Mouse (Mus musculus): ENCODE measurements around the gene Cep89.

Cep89 gene

DNA sequence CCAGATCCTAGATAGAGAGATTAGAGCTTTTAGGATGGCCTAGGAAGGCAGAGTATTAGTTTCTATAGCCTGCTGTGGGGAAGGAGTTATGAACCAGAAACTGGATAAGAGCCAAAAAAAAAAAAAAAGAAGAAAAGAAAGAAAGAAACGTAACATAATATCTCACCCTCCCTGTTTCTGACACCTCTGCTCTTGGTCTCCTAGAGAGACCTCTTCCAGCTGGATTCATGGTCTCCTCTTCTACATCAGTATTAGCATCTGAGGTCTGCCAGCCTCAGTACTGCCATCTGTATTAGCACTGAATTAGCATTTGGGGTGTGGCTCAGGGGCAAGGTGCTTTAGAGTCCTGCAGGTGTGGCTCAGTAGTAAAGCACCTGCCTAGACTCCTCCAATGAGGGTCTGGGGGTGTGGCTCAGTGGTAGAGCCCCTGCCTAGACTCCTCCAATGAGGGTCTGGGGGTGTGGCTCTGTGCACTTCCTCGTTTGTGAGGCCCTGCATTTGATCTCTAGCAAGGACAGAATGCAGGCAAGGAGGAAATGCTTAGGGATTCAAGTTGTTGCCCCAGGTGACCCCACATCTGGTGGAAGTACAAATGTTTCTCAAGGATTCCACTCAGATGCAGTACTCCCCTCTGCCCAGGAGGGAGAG is 14.0 kb upstream of the Cep89 start:
- in situ Hi-C loops (cut with MboI, MseI): no loop called here

DNA sequence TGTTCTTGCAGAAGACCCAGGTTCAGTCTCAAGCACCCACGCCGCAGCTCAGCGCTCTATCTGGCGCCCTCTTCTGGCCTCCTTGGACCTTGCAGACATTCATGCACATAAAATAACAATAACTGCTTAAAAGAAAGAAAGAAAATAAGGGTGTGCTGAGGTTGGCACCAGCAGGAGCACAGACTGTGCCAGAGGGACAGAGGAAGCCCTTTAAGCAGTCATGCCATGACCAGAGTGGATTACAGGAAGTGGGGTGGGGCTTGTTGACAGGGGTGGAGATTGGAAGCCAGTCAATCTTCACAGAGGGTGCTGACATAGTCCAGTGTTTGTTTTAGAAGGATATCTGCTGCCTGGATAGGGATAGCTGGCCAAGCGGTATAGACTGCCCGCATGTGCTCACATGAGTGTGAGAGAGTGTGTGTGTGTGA is 10.3 kb upstream of the Cep89 start:
- in situ Hi-C loops (cut with MboI, MseI): no loop called here

DNA sequence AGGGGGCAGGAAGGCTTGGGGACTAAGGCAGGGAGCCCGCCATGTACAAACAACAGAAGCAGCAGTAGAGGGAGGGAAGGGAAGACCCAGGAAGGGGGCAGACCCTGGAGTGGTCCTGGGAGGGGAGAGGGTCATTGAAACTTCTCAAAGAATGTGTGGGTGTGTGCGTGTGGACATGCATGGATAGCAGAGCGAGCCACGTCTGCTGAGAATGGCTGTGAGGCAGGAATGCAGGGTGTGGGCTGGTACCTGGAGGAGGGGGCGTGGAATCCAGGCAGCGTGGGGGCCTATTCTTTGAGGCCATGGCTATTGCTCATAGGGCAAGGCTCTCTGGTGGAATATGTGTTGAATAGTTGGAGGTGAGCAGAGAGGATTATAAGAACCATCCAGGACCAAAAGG is 8.1 kb upstream of the Cep89 start:
- in situ Hi-C loops (cut with MboI, MseI): no loop called here

DNA sequence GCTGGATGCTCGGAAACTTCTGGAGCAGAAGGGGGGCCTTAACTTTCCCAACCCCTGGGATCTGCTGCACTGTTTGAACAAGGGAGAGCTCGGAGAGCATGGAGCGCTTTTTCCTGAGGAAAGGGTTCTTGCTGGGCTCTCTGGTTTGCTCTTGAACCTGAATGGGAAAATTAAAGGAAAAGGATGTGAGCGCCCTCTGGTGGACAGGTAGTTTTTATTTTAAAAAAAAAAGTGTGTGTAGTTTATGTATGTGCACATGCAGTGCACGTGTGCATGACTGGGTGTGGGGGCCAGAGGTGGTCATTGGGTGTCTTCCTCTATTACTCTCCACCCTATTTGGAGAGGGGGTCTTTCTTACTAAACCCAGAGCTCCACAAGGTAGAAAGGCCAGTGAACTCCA is 3.9 kb upstream of the Cep89 start:
- in situ Hi-C loops (cut with MboI, MseI): loop anchor here in 1 of 2 experiments (5.0 kb wide), 2 partner anchors 76 to 161 kb away; partner anchors contain the start of gene Gpatch1

DNA sequence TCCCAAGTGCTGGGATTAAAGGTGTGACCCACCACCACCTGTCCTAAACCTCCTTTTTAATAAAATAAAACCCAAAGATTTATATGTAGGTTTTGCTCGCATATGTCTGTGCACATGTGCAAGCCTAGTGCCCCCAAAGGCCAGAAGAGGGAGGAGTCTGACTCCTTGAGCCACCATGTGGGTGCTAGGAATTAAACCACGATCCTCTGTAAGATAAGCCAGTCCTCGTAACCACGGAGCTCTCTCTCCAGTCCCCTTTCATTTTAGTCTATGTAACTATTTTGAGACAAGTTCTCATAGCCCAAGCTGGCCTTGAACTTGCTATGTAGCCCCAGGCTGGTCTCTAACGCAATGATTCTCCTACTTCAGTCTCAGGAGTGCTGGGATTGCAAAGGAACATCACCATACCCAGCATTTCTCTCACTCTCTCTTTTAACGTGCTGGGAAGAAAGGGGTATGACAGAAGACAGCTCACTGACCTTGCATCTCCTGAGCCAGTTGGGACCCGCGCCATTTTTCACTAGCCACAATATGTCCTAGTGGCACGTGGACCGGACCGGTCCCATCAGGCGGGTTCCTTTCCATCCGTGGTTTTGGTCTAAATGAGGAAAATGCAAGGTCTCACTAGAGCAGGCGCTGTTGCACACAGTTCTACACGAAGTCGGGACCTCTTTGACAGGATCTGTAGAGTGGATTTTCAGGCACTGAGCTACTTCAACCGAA is 940 bp upstream of the Cep89 start:
- in situ Hi-C loops (cut with MboI, MseI): no loop called here

DNA sequence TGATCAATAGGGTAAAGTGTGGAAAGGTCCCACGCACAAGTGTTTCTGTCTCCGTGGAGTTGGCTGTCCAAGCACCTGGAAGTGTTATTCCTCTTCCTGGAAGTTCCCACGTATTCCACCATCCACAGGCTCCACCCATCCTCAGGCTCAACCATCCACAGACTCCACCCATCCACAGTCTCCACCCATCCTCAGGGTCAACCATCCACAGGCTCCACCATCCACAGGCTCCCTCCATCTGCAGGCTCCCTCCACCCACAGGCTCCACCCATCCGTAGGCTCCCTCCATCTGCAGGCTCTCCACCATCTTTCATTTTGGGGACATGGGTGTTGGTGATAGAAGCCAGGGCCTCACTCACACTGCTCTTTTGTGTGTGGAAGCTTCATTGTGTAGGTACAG is 4.3 kb downstream of the Cep89 start:
- in situ Hi-C loops (cut with MboI, MseI): no loop called here

DNA sequence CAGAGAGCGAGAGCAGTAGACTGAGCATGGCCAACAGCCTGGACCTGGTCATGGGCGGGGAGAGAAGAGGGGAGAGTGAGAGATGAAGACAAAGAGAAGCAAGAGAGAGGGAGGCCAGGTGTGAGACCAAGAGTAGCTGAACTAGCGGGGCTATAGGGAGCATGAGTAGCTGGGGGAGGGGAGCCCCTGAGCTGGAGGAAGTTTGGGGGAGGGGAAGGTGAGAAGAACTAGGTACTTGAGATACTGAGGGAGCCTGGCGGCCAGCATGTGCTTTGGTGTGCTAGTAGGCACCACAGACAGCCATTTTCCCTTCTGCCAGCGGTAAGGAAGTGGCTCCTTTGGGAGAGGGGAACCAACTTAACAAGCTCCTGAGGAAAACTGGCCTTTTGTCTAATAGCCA is 18.4 kb downstream of the Cep89 start:
- in situ Hi-C loops (cut with MboI, MseI): no loop called here

DNA sequence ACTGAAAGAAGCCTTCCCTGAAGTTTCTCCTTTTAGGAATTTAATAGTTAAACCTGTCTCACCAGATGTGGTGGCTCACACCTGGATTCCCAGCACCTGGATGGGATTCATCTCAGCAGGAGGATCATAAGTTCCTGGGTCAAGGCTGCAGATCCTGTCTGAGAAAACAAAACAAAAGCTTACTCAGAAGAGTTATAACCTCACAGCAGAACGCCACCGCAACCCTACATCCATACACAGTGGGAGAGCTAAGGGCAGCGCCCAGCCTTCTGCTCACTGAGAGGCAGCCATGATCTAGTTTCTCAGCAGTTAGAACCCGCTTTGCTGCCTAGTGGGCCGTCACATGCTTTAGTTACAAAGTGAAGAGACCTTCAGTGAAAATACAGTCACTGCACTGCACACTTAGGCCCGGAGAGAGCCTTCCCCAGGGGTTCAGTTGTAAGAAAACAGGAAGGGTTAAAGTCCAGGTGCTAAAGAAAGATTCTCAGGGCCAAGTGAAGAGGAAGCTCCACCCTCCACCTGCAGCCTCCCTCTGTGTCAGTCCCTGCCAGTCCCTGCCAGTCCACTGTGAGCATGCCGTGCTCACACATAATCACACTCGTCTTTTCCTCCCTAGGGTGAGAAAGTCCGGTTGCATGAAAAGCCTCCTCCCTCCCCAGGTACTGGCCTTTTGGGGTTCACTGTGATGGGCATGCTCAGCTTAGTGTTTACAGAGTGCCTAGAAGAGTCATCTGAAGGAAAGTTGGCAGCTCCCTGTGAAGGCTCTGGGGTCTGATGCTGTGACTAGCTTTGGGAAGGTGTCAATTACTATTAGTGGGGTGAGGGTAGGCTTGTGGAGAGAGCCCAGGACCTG is 19.2 kb downstream of the Cep89 start:
- in situ Hi-C loops (cut with MboI, MseI): no loop called here

DNA sequence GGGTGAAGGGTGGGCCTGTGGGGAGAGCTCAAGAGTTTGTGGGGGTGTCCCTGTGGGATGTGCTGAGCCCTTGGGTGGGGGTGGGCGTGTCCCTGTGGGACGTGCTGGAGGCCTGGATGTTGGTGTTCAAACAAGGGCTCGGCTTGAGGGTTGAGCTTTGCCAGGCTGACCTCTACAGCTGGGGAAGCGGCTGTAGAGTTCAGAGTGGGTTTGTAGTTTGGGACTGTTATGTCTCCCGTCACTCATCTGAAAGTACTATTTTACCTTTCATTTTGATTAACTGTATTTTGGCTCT is 19.8 kb downstream of the Cep89 start:
- in situ Hi-C loops (cut with MboI, MseI): no loop called here

DNA sequence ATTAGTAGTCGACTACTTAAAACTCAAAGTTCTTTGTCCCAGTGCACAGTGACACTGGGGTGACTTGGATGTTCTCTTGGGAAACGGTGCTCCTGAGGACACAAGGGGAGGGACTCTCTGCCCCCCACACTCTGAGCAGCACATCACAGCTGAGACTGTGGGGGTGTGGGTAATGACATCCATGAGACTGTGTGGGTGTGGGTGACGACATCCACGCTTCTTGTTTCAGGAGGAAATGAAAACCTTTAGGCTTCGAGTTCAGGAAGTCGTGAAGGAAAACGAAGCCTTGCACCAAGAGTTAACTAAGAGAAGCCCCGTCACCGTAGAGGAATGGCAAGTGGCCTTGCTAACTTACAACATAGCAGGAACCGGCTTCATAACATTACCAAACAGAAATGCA is 26.2 kb downstream of the Cep89 start:
- in situ Hi-C loops (cut with MboI, MseI): no loop called here

DNA sequence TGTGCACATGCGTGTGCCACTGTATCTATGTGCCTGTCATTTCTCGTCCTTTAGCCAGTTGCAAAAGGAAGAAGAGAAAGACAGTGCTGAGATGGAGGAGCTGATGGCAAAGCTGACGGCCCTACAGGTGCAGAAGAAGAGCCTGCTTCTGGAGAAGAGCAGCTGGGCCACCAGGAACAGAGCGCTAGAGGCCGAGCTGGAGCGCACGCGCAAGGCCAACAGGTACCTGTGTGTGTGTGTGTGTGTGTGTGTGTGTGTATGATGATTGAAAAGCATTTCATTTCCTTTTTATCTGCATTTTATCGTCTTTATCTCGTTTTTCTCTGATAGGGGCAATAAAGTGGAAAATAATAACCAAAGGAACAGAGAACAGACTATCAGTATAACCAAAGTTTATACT is 31.3 kb downstream of the Cep89 start:
- in situ Hi-C loops (cut with MboI, MseI): no loop called here

DNA sequence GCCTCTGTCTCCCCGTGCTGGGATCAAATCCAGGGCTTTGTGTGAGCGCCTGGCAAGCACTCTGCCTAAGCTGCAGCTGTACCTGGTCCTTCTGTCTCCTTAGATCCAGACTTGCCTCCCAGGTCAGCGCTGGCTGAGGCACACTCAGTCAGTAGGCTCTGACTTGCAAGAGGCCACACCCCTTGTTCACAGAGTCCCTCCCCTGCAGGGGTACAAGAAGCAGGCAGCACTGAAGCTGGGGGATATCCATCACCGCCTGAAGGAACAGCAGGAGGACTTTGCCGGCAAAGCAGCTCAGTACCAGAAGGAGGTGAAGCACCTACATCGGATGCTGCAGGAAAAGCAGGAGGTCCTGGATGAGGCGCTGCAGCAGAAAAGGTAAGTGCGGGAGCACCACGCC is 38.4 kb downstream of the Cep89 start:
- in situ Hi-C loops (cut with MboI, MseI): no loop called here

DNA sequence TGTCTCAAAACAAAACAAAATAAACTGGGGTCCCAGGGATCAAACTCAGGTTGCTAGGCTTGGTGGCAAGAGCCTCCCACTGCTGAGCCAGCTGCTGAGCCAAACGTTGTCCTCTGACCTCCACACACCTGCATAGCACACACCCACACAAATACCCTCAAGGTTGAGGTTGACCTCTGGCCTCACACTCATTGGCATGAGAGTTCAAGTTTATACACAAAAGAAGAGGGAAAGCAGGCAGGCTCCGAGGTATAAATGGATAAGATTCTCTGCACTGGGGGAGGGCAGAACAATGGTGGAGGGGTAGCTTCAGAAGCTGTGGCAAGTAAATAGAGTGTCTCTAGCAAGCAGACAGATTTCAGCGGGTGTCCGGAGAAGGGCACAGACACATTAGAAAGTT is 50.7 kb downstream of the Cep89 start:
- in situ Hi-C loops (cut with MboI, MseI): no loop called here

DNA sequence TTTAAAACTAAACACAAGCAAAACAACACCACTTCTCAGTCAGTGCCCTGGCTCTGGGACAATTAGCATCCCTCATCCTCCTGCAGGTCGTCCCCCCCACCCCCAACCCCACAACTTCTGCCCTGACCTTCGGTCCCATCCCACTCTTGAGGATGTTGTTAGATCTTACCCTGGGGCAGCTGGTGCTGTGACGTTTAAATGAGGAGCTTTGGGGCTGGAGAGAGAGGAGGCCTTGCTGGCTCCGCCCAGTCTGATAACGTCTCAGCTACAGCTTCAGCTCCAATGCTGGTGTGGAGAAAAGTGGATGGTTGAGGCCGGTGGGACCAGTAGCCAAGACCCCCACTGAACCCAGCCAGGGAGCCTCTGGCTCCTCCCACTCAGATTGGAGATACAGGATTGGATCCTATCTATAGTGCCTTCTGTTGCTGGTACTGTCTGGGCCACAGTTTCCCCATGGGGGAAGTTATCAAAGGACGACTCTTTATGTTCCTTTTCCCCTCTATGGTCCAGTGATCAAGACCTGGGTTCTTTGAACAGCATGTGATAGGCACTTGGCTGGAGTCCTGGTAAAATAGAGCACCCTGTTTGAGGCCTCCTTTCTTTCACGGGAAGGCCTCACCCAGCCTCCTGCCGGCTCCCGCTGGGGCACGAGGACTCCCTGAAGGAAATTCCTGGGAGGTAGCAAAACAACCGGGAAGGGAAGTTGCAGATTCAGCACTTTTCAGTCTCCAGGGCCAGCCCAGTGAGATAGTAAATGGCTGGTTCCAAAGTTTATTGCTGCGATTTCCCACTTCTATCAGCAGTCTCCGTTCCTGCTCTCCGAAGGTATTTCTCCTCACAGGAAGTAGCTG is 51.4 kb downstream of the Cep89 start, which contains the start of gene Slc7a9:
Gene Slc7a9 (plus strand): TSS at position 801 of the 851 bp plus-strand sequence.
- in situ Hi-C loops (cut with MboI, MseI): no loop called here

DNA sequence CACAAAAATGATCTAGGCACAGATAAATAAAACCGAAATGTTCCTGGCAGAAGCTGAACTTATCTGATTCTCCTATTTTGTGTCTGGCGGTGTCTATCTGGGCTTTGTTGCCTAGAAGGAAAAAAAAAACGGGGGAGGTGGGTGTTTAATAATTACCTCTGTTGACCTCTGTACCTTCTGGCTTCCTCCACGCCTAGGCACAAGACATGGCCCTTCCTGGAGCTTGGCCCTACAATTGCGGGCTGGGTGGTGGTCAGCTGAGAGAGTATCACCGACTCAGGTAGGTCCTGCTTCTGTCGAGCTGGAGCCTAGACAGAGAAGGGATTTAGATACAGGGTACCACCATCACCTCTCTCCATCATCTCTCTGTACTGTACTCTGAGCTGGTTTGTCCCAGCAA is 52.0 kb downstream of the Cep89 start:
- in situ Hi-C loops (cut with MboI, MseI): no loop called here

DNA sequence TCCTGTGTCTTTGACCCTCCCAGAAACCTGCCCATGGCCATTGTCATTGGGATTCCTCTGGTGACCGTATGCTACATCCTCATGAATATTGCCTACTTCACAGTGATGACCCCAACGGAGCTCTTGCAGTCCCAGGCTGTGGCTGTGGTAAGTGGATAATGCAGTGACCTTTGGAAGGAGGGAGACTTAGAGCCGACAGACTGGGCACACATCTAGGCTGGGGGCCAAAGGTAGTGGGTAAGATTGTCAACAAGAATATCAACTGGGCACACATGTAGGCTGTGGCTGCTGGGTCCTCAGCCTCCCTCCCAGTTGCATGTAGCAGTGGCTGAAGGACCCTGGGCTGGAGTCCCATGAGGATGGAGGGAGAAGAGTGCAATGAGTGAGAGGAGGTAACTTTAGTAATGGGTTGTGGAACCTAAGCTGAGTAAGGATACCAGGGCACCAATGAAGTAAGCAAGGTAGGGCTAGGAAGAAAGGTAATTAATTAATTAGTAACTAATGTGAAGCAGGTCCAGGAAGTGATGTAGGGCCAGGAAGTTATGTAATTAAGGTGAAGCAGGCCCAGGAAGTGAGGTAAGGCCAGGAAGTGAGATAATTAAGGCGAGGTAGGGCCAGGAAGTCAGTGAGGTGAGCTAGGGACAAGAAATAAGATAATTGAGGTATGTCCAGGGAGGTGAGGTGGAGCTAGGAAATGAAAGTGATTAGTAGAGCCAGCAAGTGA is 59.4 kb downstream of the Cep89 start:
- in situ Hi-C loops (cut with MboI, MseI): no loop called here

DNA sequence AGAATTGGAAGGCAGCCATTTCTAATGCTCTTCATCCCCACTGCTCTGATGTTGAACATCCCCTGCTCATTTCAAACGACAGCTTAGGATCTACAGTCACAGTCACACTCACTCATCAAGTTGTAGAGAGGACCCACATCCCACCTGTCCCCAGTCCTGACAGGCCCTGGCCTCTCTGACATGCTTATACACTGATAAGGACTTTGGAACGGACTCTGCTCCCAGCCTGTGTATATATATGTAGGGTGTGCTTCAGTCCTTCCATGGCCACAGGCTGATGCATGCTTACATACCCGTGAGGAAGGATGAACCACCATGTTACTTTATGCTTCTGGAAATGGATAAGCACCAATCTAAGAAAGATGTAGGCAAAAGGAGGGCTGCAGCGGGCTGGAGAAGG is 64.1 kb downstream of the Cep89 start:
- in situ Hi-C loops (cut with MboI, MseI): no loop called here

DNA sequence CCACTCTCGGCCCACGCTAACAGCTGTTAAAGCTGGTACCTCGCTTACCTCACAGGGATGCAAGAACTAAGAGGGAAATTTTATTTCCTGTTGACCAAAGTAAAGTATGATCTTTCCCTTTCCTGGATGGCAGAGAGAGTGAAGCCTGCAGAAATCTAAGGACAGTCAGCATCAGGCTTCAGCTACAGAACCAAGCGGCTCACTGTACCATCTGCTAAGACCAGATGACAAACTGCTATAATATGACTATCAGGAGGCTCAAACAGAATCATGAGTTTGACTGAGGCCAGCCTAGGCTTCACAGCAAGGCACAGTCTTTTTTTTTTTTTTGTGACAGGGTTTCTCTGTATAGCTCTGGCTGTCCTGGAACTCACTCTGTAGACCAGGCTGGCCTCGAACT is 68.2 kb downstream of the Cep89 start:
- in situ Hi-C loops (cut with MboI, MseI): no loop called here

DNA sequence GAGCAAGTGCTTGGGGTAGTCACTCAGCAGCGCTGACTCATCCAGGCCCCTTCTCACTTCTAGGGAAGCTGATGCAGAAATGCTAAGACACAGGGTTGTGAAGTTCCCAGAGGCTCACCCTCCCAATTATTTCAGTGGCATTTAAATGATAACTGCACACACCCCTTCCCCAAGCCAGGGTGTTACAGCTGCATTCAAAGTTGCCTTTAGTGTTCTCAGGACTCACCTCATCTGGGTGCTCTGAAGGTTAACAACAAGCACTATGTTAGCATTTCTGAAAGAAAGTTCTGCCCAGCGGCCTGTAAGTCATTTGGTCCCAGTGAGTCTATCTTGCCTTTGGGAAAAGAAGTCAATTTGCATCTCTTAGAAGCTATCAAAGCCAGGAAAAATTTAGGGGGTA is 71.0 kb downstream of the Cep89 start:
- in situ Hi-C loops (cut with MboI, MseI): no loop called here

DNA sequence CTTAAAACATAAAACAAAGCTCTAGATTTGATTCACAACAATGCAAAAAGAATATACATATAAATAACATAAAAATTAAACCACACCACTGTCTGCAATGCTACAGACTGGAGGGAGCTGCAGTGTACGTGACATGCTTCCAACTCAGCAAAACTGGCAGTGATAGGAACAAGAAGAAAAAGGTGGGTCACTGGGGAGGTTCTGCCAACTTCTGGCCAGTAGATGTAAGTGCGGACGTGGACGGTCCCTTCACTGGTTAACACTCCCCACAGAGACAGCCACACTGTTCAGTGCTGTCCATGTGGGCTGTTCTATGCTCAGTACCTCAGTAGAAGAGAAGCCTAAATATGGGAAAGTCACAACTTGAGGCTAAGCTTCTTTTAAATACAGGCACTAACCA is 74.0 kb downstream of the Cep89 start:
- in situ Hi-C loops (cut with MboI, MseI): no loop called here

DNA sequence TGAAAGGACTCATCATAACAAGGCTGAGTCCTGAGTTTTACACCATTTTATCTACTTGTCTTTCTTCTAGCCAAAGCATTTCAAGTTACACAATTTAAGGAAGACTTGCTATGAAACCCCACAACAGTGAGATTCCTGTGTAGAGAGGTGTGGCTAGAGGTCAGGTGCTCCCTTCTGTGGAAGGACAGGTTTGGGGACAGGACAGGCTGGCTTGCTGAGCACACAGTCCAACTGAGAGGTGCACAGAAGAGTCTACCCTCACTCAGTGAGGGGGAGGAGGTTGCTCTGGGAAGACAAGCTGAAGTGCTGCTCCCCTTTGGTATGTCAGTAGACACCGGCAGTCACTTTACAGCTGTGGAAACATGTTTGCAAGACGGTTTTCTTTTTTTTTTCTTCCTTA is 79.6 kb downstream of the Cep89 start:
- in situ Hi-C loops (cut with MboI, MseI): no loop called here

Measured in T-helper 17 cell (primary cell).